Mouse (Mus musculus): ENCODE measurements around the gene Kcna5.

Gene Kcna5

GRCm38 (mm10) chr6:126535208-126535910 lies at the start of gene Kcna5:
Kcna5 (minus strand) TSS chr6:126535412.
- in situ Hi-C loops (cut with MboI; ENCODE audit: low sequenced_read_pairs) = no loop called here

- in situ Hi-C loops (cut with MboI; ENCODE audit: low sequenced_read_pairs) = no loop called here
Measured at GRCm38 (mm10) chr6:126583075-126583474, 47.9 kb upstream of the Kcna5 start.

GRCm38 (mm10) chr6:126581632-126582031 lies 46.4 kb upstream of the Kcna5 start:
- in situ Hi-C loops (cut with MboI; ENCODE audit: low sequenced_read_pairs) = no loop called here

DNA sequence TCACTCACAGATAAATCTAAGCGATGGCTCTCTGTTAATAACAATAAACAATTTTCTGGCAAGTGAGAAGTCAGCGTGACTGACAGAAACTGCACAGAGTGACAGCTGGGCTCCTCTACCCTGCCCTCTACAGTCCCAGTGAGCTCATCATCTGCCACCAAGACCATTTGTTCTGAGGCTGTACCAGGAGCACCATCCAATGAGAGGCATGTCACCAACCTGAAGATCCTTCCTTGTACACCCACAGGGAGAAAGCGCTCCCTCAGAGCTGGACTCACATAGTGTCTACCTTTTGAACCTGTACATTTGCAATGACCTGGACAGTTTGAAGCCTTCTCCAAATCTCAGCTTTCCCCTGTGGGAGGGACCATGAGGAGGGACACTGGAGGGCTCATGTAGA lies 45.4 kb upstream of the Kcna5 start:
- in situ Hi-C loops (cut with MboI; ENCODE audit: low sequenced_read_pairs) = no loop called here

- in situ Hi-C loops (cut with MboI; ENCODE audit: low sequenced_read_pairs) = no loop called here
Measured at GRCm38 (mm10) chr6:126577415-126577814, 42.2 kb upstream of the Kcna5 start.

- in situ Hi-C loops (cut with MboI; ENCODE audit: low sequenced_read_pairs) = no loop called here
Measured at GRCm38 (mm10) chr6:126576566-126576965, 41.4 kb upstream of the Kcna5 start.

- in situ Hi-C loops (cut with MboI; ENCODE audit: low sequenced_read_pairs) = no loop called here
Measured at GRCm38 (mm10) chr6:126574778-126575177, 39.6 kb upstream of the Kcna5 start.

- in situ Hi-C loops (cut with MboI; ENCODE audit: low sequenced_read_pairs) = no loop called here
Measured at GRCm38 (mm10) chr6:126573021-126573420, 37.8 kb upstream of the Kcna5 start.

DNA sequence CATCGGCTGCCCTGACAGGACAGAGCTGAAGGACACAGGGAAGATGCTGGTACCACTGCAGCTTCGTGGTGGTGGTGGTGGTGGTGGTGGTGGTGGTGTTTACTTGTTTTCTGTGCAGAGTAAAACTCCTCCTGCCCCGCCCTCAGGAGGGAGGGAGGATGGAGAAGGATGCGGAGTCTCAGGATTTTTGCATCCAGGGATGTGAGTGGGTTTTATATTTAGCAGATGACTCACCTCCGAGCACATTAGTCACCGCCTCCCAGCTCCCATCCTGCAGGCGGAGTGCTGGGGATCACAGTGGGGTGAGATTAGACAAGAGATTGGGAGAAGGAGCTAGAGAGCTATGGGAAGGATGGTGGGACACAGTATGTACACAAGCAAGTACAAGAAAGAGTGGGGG lies 34.6 kb upstream of the Kcna5 start:
- in situ Hi-C loops (cut with MboI; ENCODE audit: low sequenced_read_pairs) = no loop called here

DNA sequence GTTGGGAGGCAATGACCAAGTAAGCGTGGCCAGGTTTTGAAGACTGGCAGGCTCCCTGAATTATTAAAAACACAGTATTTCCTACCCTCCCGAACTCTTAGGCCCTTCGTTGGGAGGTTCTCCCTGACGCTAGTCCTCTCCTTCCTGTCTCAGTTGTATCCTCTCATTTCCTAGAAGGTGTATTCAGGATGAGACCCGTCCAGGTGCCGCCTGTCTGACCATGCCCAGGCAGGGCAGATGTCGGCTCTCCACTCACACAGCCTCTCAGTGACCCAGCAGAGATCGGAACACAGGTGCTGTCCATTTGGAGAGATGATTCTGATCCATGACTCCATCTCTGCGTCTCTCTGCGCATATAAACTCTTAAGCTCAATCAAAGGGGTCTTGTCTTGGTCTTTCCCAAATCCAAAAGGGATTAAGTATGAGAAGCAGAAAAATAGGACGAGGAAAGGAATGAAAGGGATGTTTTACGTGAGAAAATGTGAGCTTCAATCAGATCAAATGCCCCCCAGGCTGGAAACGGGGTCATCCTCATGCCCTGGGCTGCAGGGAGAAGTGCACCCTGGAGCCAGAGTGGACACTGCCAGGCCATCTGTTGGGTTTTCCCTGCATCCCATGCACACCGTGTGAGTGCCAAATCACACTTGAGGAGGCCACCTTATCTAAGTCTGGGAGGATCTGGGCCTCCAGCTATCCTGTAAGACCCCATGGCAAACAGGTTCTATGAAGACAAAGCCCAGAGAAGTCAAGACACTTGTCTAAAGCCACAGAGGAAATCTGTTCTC lies 33.0 kb upstream of the Kcna5 start:
- in situ Hi-C loops (cut with MboI; ENCODE audit: low sequenced_read_pairs) = no loop called here

GRCm38 (mm10) chr6:126567326-126567725 lies 32.1 kb upstream of the Kcna5 start:
- in situ Hi-C loops (cut with MboI; ENCODE audit: low sequenced_read_pairs) = no loop called here

- in situ Hi-C loops (cut with MboI; ENCODE audit: low sequenced_read_pairs) = no loop called here
Measured at GRCm38 (mm10) chr6:126564376-126564775, 29.2 kb upstream of the Kcna5 start.

- in situ Hi-C loops (cut with MboI; ENCODE audit: low sequenced_read_pairs) = no loop called here
Measured at GRCm38 (mm10) chr6:126563898-126564297, 28.7 kb upstream of the Kcna5 start.

DNA sequence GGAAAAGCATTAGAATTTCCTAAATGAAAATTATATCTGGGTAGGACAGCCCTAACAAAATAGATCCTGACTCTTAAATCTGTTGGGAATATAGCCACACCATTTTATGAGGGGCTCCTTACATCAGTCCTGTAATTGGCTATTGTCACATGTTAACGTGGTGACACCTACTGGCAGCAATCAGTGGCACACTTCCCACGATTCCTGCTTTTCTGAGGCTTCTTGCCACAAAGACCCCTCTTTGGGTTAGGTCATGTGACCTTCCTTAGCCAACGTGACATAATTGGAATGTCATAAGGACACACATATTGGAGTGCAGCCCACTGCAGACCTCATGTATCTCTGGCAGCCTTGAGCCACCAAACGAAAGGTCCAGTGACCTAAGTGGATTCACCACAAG lies 26.5 kb upstream of the Kcna5 start:
- in situ Hi-C loops (cut with MboI; ENCODE audit: low sequenced_read_pairs) = no loop called here

GRCm38 (mm10) chr6:126560696-126561095 lies 25.5 kb upstream of the Kcna5 start:
- in situ Hi-C loops (cut with MboI; ENCODE audit: low sequenced_read_pairs) = no loop called here

- in situ Hi-C loops (cut with MboI; ENCODE audit: low sequenced_read_pairs) = no loop called here
Measured at GRCm38 (mm10) chr6:126560036-126560435, 24.8 kb upstream of the Kcna5 start.

DNA sequence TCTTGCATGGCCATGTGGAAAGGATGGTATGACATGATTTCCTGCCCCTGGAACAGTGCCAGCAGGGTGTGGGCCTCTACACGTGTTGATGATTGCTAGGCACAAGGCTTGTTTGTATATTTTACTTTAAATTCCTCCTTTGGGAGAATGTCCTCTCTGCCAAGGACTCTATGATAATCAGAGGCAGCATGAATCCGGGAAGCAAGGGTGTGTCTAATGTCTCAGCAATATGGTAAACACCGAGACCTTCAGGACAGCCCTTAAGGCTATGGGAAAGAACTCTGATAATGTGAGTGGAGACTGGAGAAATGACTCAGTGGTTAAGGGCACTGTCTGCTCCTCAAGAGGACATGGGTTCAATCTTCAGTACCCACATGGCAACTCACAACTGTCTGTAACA lies 23.1 kb upstream of the Kcna5 start:
- in situ Hi-C loops (cut with MboI; ENCODE audit: low sequenced_read_pairs) = no loop called here

DNA sequence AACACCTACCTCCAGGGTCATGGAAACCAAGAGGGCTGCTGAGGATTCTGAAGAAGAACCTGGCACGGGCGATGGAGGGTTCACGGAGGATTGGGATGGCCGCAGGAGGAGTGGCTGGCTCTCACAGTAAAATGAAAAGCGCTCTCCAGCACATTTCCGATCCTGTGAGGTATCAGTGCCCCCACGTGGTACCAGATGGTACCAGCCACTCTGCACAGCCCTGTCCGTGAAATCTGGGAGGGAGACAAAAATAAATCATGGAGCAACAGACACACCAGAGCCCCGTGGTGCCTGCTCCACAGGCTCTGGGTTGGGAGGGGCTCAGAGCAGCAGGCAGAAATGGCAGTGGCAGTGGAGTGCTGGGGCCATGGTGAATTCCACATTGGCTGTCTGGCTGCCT lies 18.6 kb upstream of the Kcna5 start:
- in situ Hi-C loops (cut with MboI; ENCODE audit: low sequenced_read_pairs) = no loop called here

GRCm38 (mm10) chr6:126551862-126552395 lies 16.7 kb upstream of the Kcna5 start:
- in situ Hi-C loops (cut with MboI; ENCODE audit: low sequenced_read_pairs) = no loop called here

GRCm38 (mm10) chr6:126544107-126545036 lies 9.2 kb upstream of the Kcna5 start:
- in situ Hi-C loops (cut with MboI; ENCODE audit: low sequenced_read_pairs) = no loop called here

- in situ Hi-C loops (cut with MboI; ENCODE audit: low sequenced_read_pairs) = no loop called here
Measured at GRCm38 (mm10) chr6:126542724-126543123, 7.5 kb upstream of the Kcna5 start.

Data from CH12F3 (cell line).